Mouse (Mus musculus) liver, embryonic 14.5 days (tissue): ENCODE measurements around the gene Gm10283. TPM values are rescaled to one million over a fixed set of nuclear protein-coding genes. Genes with fewer than 3 reads are reported as not detected.

Experiments used
- ATAC-seq: fragments of 200-750 bp; cut with Nextera tagmentation; 2 replicates; pipeline ENCODE4 v1.8.0; 2017; ENCODE audit warnings: moderate number of reproducible peaks, mild to moderate bottlenecking, moderate library complexity; ENCODE audit not compliant: insufficient read depth
- DNase-seq, 3 experiments: peaks; one replicate each; pipeline ENCODE4 v3.0.0-alpha.2; 2012 to 2013; ENCODE audit warnings: low read depth in 3 of 3, low spot score in 3 of 3
- H3K27ac ChIP-seq: fragments of 300-500 bp; sonication (generic); 2 replicates; pipeline ENCODE4 v1.5.1; 2014; ENCODE audit warnings: moderate library complexity, mild to moderate bottlenecking, control low read depth, inconsistent platforms
- H3K27me3 ChIP-seq: fragments of 300-500 bp; sonication (generic); 2 replicates; pipeline ENCODE4 v1.6.1; 2014; ENCODE audit warnings: mild to moderate bottlenecking, low read length, moderate library complexity; ENCODE audit not compliant: control insufficient read depth, insufficient read depth
- H3K36me3 ChIP-seq: fragments of 300-500 bp; sonication (generic); replicated peaks from 2 replicates; pipeline ENCODE4 v1.6.1; 2014; ENCODE audit warnings: low read depth; ENCODE audit not compliant: control insufficient read depth, insufficient read depth
- H3K4me1 ChIP-seq, 2 experiments: fragments of 200-500 bp in 1 of 2; fragments of 300-500 bp in 1 of 2; sonication (generic) in 1 of 2; replicated peaks; 2 replicates each; pipeline ENCODE4 v1.6.1; 2012 to 2014; ENCODE audit warnings: antibody characterized with exemption in 1 of 2, inconsistent platforms in 1 of 2, low read length in 1 of 2; ENCODE audit not compliant: control insufficient read depth in 2 of 2, insufficient read depth in 2 of 2
- H3K4me2 ChIP-seq: fragments of 300-500 bp; sonication (generic); 2 replicates; pipeline ENCODE4 v1.6.1; 2014; ENCODE audit warnings: low read depth, mild to moderate bottlenecking, control low read depth, moderate library complexity
- H3K4me3 ChIP-seq, 2 experiments: fragments of 200-500 bp in 1 of 2; fragments of 300-500 bp in 1 of 2; sonication (generic) in 1 of 2; 2 replicates each; pipeline ENCODE4 v1.5.1; 2012 to 2014; ENCODE audit warnings: low read depth in 2 of 2, low read length in 2 of 2, mild to moderate bottlenecking in 2 of 2, control low read depth in 1 of 2, inconsistent platforms in 1 of 2, moderate library complexity in 1 of 2; ENCODE audit not compliant: insufficient read depth in 1 of 2
- H3K9ac ChIP-seq: fragments of 300-500 bp; sonication (generic); replicated peaks from 2 replicates; pipeline ENCODE4 v1.6.1; 2014; ENCODE audit warnings: mild to moderate bottlenecking, control low read depth, moderate library complexity
- H3K9me3 ChIP-seq: fragments of 300-500 bp; sonication (generic); 2 replicates; pipeline ENCODE4 v1.6.1; 2016; ENCODE audit warnings: low read length, mixed read lengths; ENCODE audit not compliant: control insufficient read depth
- CTCF ChIP-seq: IDR thresholded peaks from 2 replicates; pipeline ENCODE4 v1.5.1; 2016; ENCODE audit warnings: antibody characterized with exemption, low read depth, control low read depth
- EP300 ChIP-seq: IDR thresholded peaks from 2 replicates; pipeline ENCODE4 v1.6.1; 2016; ENCODE audit warnings: antibody characterized with exemption, low read depth
- WGBS: fragments of 180-500 bp; shearing (Covaris S2); extraction: QIAGEN DNeasy Blood & Tissue Kit; methylation state at CpG from one replicate; pipeline ENCODE4 v1.1.7; 2014; ENCODE audit not compliant: insufficient replicate concordance; 5-methylcytosine and 5-hydroxymethylcytosine counted together
- polyA plus RNA-seq, 2 experiments: library from polyadenylated mRNA; depleted of rRNA in 1 of 2; stranded (reverse) in 1 of 2; unstranded in 1 of 2; fragments of >200 nt; fragmentation: Nextera tagmentation in 1 of 2; extraction: Ambion mirVana in 1 of 2; gene quantifications; 2 replicates each; pipeline versions ENCODE4 v1.2.1 to v1.2.3; 2012 to 2014

The Gm10283 gene
- polyA plus RNA-seq, 2 experiments: not detected

DNA sequence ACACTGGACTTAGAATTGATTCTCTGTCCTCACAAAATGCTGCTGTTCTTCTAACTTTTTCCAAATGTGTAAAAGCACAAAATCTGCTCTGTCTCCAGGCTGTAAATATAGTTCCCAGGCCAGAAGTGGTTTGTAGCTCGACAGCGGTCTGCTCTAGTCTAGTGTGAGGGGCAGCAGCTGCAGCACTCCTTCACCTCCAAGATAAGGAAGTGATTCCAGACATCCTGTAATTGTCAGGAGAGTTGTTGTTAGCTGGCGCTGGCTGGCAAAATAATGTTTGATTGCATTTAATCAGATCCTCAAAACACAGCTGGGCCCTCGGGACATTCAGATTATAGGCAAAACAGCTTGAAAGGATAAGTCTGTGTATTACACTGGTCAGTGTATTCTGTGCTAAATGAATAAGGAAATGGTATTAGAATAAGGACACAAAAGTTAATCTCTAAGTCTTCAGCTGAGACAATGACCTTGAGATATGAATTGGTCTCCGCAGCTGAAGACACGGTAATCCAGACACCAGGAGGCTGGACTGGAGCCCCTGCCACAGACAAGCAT, 97.9 kb downstream of the Gm10283 start:
- no peak for DNase-seq
- 26% methylated on average over 6 of the region's 6 CpGs for WGBS

DNA sequence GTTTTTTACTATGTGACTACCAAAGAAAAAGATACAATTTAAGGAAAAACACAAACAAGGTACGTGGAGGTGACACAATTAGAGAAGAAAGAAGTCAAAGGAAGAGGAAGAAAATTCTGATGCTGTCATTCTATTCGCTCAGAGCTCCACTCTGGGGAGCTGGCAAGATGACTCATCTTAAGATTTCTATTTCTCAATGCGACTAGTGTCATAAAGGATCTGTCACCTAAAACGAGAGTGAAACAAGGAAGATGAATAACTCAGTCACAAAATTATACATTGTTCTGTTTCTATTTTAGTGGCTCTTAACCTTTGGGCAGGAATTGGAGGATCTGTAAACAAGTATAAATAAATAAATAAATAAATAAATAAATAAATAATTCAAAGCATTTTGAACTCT, 109.3 kb downstream of the Gm10283 start:
- no peak overlapping the region for H3K4me2 ChIP-seq
- H3K36me3 ChIP-seq: no peaks in the 10 kb centered on the region
- H3K9ac ChIP-seq: no peak overlapping the region
- DNase-seq (no peak), ATAC-seq (no peak)
- H3K4me3 ChIP-seq: no peak overlapping the region
- TF ChIP-seq CTCF: no peak
- H3K4me1 ChIP-seq: no peaks in the 10 kb centered on the region
- H3K27ac ChIP-seq: no peak overlapping the region
- 54% methylated on average over 4 of the region's 4 CpGs for WGBS
- no peaks in the 10 kb centered on the region for H3K27me3 ChIP-seq
- H3K9me3 ChIP-seq: no peaks in the 10 kb centered on the region

More for the DNA sequence above, 97.9 kb downstream of the Gm10283 start:
- H3K9ac ChIP-seq: no peak overlapping the region
- no peak overlapping the region for H3K27ac ChIP-seq
- H3K27me3 ChIP-seq: no peaks in the 10 kb centered on the region
- H3K36me3 ChIP-seq: no peaks in the 10 kb centered on the region
- no peaks in the 10 kb centered on the region for H3K4me1 ChIP-seq
- no peaks in the 10 kb centered on the region for H3K9me3 ChIP-seq
- ATAC-seq: no peak
- TF ChIP-seq CTCF (no peak), EP300 (no peak)
- no peak overlapping the region for H3K4me3 ChIP-seq
- H3K4me2 ChIP-seq: no peak overlapping the region

DNA sequence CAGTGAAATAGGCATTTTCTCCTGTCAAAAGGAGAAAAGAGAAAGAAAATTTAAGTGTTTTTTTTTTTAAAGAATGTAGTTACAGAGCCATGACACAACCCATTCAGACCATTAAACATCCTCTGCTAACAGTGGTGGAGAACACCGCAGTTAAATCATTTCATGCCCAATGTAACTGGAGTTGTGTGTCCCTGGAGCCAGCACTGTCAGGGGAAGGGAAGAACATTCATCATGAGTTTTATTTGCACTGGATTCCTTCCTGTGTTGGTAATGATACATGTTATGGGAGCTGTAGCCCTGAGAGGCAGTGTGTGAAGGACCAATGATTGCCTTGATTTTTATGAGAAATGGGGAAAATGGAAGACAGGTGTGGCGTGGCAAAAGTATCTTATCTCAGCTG, 116.4 kb downstream of the Gm10283 start:
- ATAC-seq: no peak
- Histone ChIP-seq H3K4me1 (no peaks in the 10 kb centered on the region), H3K9me3 (no peaks in the 10 kb centered on the region), H3K4me2 (no peak overlapping the region), H3K27ac (no peak overlapping the region), H3K27me3 (no peaks in the 10 kb centered on the region), H3K36me3 (no peaks in the 10 kb centered on the region), H3K9ac (no peak overlapping the region), H3K4me3 (no peak overlapping the region)
- 59% methylated on average over 2 of the region's 2 CpGs for WGBS
- no peak for TF ChIP-seq CTCF
- no peak for TF ChIP-seq EP300
- no peak for DNase-seq

Other genes starting within 250 kb of the Gm10283 start
- 6.2 and 7.6 TPM in 2 replicates for gene Aadat, start 2.7 kb upstream of the Gm10283 start, polyA plus RNA-seq (2012; rRNA removed)
- gene Aadat, start 2.7 kb upstream of the Gm10283 start, polyA plus RNA-seq (2014; fragmentation: Nextera tagmentation; extraction: Ambion mirVana): 7.3 and 8.7 TPM in 2 replicates
- 0.24 and 0.30 TPM in 2 replicates for gene Mfap3l, start 129.6 kb upstream of the Gm10283 start, polyA plus RNA-seq (2012; rRNA removed)
- gene Mfap3l, start 129.6 kb upstream of the Gm10283 start, polyA plus RNA-seq (2014; fragmentation: Nextera tagmentation; extraction: Ambion mirVana): 0.24 and 0.43 TPM in 2 replicates